Mouse (Mus musculus) kidney, adult 8-10 months (tissue): Measurements from ENCODE around the gene Hoxc10.

Experiments used
- DNase-seq, 2 experiments: peaks; one replicate each; pipeline ENCODE4 v3.0.0; 2022

The Hoxc10 gene

DNA sequence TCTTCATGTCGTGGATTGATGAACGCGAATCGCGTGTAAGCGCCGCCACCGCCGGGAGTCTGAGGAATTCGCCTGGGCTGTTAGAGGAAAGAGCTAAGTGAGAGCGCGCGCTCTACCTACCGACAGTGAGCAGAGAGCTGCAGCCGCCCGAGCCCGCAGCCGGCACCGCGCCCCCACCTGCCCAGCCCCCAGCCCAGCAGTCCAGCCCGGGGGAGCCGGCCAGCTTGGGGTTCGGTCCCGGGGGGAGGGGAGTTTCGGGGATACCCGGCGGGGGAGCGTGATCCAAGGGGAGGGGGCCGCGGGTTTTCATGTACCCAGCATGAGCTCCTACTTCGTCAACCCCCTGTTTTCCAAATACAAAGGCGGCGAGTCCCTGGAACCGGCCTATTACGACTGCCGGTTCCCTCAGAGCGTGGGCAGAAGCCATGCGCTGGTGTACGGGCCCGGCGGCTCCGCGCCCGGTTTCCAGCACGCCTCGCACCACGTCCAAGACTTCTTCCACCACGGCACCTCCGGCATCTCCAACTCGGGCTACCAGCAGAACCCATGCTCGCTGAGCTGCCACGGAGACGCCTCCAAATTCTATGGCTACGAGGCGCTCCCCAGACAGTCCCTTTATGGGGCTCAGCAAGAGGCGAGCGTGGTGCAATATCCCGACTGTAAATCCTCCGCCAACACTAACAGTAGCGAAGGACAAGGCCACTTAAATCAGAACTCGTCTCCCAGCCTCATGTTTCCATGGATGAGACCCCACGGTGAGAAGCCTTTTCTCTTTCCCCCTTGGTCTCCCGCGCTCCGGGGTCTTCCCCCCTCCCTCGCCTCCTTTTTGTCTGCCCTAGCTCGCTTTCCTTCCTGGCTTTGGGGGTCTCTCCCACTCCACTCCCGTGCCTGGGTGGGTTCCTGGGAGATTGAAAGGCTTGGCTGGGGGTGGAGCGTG is 24.1 kb downstream of the Hoxc10 start, which contains the start of gene Hoxc8:
TSS of gene Hoxc8 (plus strand) at position 147 of the 937 bp plus-strand sequence.
- no peak for DNase-seq

DNA sequence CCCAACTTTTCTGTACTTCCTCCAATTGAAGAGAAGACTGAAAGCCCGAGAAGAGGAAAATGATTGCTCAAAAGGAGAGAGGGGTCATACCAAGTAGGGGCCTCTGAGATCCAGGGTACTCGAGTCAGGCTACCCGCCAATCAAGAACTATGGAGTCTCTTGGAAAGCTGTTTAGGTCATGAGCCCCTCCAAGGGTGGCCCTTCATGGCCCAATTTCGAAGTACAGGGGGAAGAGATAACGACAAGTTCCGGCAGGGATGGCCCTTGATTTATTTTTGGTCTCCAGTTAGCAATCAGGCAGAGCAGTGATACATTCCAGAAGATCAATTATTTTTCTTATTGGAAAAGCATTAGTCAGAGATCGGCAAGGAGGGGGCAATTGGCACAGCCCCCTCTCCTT is 25.2 kb downstream of the Hoxc10 start:
- DNase-seq = no peak

DNA sequence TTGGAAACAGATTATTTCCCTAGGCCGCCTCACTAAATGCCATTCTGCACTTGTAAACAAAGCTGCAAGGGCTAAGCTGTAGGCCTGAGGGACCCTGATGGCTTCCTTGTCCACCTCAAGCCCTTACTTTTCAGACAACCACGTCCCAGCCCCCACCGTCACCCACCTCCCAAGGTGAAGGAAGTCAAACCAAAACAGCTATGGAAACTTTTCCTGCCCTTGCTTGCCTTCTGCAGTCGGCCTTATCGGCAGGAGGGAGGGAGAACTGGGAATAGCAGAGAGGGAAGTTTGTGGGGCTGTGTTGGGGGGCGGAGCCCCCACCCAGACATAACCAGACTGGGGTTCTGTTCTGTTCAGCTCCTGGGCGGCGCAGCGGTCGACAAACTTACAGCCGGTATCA is 25.6 kb downstream of the Hoxc10 start:
- DNase-seq = no peak

DNA sequence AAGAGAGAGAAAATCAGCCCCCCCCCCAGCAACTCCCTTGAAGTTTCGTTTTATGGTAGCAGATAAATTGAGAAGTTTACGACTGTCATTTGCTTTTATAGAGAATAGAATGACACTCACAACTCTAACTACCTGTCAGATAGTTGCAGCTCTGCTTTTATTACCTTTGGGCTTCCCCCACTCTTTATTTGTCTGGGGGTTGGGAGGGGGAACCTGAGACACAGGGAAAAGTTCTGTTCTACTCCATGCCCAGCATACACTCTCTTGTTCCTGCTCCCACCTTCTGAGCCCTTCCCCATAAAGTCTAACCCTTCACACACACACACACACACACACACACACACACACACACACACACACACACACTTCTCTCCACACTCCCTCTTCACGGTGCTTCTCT is 26.3 kb downstream of the Hoxc10 start:
- no peak for DNase-seq

DNA sequence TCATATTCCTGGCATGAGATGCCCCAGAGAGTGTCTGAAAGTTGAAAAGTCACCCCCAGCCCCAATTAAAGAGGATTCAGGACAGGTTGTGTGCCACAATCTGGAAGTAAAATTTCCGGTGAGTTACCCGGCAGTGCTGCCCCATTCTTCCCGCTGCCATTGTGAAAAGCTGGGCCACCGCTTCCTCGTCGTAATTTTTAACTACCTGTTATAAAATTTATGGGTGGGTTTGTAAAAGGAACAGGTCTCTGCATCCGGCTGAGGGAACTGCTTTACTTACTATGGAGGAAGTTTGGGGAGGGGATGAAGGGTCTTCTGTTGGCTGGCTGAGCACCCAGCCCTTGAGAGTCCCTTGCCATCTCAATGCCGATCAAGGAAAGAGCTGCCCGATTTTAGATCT is 30.0 kb downstream of the Hoxc10 start:
- no peak for DNase-seq

DNA sequence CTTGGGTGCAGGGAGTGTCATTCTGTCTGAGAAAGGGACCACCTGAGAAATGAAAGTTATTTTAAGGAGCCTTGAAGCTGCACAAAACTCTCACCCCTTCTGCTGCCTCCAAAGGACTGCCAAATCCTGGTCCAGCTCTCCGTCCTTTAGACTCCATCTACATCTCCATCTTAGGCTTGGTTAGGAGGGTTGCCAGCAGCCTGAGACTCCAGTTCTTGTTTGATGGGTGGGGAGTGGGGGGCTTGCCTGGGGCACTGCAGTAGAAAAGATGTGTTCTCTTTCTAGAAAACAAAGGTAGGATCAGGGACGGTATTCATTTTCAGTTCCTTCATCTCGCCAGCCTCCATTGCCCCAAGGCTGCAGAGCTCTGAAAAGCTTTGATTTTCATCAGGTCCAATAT is 30.8 kb downstream of the Hoxc10 start:
- no peak for DNase-seq

DNA sequence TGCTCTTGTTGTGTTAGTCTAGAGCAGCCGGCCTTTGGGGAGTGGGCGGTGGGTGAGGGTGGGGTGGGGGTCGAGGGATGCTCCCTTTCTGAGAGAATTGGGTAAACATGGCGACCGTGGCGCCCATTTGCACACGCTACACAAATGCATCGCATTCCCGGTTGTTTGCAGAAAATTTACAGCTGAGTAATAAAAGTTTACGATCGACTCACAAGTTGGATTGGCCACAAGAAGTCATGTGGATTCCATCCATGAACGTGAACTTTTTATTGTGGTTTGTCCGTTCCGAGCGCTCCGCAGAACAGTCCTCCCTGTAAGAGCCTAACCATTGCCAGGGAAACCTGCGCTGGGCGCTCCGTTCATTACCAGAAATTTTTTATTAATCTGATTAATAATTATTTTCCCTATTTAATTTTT is 31.4 kb downstream of the Hoxc10 start, which contains the start of gene Hoxc6:
TSS of gene Hoxc6 (plus strand) at position 319 of the 417 bp plus-strand sequence.
- DNase-seq = peak; percentile 63 to 75

DNA sequence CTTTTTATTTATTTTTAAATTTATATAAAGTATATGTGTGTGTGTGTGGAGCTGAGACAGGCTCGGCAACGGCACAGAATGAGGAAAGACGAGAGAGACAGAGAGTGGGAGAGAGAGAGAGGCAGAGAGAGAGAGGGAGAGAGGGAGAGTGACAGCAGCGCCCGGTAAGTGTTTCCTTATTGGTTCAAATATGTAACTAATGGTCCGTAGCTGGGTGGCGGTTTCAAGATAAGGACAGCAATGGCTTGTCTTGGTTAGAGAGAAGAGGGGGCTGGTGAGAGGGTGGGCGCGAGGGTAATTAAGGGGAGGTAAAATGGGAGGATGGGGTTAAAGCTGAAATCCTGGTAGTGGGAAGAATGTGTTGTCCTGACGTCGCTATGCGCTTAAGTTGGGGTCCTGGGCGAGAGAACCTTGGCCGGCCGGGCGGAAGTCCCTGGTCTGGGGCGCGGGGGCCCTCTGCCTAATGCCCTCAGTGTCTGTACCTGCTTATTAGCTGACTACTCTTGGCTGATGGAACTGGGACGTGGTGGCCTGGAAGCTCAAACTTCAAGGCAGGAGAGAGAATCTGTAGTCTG is 32.1 kb downstream of the Hoxc10 start:
- no peak for DNase-seq

DNA sequence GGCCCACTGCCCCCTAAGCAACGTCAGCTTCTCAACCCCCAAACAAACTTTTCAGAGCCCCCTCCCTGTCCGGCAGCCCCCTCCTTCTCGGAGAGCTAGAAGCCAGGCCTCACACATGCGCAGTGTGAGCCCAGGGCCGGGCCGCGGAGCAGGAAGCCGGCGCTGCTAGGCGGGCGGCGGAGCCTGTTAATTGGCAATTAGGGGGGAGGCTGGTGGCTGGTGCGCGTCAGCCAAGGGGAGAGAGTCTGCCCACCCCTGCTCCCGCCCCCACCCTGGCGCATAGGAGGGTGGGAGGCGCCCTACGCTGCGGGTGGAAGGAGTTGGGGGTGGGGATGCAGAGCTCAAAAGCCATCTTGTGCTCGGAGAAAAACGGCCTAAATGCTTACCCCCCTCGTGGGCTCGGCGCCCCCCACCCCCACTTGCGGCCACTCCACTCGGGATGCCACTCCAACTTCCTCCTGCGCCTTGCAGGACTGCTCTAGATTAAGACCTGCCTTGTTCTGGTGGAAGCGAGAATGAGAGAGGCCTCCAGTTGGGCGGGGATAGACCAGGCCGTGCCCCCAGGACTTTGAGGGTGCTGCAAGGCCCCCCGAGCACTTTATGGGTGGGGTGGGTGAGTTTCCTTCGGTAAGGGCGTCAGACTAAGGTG is 32.7 kb downstream of the Hoxc10 start:
- peak; percentile 89 to 93 for DNase-seq

DNA sequence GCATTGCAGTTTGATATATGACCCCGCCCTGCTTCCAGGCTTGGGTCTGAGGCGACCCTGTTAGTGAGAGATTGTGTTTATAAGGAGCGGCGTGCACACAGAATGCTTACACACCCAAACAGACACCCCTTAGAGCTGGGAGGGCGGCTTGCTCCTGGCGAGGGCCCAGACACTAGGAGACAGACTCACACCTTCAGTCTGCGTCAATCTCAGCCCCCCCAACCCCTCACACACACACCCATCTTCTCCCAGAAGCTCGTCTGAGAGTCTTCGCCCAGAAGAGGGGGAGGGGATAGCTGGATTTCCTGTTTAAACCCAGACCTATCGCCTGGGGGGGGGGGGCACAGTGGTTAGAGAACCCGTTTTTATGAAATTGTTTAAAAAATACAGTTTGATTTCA is 33.4 kb downstream of the Hoxc10 start:
- DNase-seq = peak in 1 of 2 experiments; percentile 45

DNA sequence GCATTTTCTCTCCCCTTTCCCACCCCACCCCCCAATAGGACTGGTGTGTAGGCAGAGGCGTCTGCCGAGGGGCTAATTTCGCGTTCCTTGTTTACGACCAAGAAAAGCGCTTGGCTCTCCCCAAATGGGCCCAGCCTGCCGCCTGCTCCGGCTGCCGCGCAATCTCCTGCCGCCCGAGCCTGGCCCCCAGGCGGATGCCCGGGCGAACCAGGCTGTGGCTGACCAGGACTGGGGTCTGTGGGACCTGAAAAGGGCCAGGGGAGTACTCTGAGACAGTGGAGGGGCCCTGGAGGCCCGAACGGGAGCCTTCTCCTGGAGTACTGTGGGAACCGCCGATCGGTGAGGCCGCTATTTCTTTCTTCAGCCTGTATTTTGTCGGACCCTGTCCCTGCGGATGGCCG is 33.9 kb downstream of the Hoxc10 start:
- no peak for DNase-seq

DNA sequence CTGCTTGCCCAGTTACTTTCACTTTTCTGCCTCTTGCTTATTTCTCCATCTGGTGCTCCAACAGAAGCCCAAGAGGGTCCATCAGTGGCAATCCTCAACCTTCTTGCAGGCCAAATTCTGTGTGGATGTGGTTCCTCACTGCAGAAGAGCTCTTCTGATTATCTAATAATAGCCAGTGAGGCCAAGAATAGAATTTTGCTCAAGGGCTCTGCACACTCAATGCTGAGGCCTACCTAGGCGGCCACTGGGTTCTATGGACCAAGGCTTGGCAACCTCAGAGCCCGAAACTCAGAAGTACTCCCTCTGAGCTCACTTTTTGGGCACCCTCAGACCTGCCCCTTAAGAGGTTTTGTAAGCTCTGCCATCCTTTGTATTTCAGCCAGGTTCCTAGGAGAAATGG is 34.8 kb downstream of the Hoxc10 start:
- DNase-seq = no peak

DNA sequence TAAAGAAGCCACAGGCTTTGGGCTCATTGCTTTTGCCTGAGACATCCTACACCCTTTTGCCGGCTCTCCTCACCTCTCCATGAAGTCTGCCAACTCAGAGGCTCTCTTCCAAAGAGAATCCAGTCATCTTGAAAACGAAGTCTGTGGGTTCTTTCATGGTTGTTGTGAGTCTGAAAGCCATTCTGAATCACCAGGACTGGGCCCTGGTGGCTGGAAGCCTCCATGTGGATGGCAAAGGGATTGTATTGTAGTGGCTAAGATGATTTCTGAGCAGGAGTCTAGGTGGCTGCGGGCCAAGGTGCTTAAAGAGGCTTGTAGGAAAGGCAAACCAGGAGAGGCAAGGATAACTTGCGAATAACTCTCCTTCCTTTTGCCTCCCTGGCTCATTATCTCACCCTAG is 35.6 kb downstream of the Hoxc10 start:
- DNase-seq = no peak

DNA sequence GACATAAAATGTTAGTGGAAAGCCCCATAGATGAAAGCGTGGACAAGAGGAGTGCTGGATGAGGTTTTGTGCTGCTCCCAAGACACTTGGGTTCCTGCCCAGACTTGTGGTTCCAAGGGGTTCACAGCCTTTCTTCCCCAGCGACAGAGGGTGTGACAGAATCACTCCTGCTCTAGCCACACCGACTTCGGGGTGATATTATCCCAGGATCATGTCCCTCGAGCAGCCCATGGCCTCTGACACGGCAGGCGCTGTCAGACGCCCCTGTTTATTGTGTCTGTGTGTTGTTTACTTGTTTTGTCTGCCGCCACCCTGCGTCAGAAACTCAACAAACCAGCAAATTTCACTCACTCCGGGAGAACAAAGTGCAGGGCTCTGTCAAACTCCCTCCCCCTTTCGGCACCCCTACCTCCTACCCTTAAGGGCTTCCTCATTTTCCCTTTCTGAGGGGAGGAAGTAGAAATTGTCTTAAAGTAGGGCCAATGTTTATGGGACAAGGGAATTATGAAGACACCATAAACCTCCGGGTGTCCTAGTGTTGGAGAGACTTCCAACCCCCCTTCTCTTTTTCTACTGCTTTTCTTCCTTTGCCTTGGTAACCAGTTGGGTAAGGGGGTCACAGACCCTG is 36.3 kb downstream of the Hoxc10 start:
- no peak for DNase-seq

DNA sequence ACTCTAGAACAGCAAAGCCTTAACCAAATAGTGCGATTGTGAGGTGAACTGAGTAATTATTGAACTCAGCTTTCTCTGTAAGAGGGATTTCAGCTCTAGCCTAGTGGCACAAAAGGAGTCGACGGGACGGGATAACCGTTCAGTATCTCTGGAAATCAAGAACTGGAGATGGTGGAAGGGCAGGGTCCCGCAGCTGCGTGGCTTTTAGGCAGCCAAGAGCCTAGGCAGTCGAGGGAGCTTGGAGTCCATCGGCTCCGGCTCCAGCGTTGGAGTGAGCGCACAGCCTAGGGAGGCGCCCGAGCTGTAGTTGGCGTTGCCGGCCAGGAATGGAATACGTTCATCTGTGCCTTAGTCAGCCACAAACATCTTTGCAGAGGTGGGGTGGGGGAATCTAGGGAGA is 38.7 kb downstream of the Hoxc10 start:
- DNase-seq = no peak

DNA sequence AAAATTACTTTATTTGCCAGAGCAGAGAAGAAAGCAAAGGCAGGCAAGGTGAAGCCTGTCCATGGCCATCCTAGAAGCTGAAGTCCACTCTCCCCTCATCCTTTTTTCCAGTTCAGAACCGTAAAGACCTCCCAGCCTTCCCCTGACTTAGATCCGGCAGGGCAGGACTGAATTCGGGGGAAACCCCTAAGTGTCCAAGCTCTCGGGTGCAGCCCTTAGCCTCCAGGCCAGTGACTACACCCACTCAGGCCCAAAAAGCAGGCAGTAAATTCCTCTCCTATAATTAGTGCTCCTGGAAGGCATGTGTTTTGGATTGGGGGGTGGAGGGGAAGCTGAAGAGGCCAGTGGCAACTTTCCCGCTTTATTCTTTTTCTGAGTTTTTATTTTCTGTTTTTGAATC is 39.2 kb downstream of the Hoxc10 start:
- DNase-seq = no peak

DNA sequence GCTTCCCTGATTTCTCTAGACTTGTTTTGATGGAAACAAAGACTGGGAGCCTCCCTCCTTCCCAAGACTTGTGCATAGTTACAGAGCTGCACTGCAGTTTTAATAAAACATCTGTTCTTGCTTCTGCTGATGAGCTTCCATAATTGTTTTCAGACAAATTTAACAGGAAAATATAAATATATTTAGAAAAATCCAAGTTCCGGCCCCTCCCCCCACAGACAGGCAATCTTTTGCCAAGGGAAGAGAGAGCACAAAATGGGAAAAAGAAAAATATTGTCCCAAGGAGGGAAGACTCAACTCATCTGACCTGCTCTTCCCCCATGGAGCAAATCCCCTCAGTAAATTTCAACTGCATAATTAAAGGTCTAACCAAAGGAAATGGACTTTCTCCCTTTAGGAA is 39.7 kb downstream of the Hoxc10 start:
- DNase-seq = no peak

DNA sequence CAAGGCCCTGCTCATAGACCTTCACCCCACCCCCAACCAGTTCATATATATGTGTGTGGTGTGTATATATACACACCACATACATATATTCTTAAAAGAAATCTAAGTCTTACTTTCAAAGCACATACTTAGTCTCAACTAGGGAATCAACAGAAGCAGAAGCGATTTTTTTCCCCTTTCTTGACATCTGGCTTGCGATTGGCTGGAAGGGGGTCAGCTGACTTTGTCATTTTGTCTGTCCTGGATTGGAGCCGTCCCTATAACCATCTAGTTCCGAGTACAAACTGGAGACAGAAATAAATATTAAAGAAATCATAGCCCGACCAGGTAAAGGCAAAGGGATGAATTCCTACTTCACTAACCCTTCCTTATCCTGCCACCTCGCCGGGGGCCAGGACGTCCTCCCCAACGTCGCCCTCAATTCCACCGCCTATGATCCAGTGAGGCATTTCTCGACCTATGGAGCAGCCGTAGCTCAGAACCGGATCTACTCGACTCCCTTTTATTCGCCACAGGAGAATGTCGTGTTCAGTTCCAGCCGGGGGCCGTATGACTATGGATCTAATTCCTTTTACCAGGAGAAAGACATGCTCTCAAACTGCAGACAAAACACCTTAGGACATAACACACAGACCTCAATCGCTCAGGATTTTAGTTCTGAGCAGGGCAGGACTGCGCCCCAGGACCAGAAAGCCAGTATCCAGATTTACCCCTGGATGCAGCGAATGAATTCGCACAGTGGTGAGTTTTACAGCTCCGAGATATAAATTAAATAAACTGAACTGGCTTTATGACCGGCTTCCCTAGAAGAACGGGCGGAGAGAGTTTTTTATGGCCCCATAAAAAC is 42.9 kb downstream of the Hoxc10 start:
- DNase-seq = no peak

DNA sequence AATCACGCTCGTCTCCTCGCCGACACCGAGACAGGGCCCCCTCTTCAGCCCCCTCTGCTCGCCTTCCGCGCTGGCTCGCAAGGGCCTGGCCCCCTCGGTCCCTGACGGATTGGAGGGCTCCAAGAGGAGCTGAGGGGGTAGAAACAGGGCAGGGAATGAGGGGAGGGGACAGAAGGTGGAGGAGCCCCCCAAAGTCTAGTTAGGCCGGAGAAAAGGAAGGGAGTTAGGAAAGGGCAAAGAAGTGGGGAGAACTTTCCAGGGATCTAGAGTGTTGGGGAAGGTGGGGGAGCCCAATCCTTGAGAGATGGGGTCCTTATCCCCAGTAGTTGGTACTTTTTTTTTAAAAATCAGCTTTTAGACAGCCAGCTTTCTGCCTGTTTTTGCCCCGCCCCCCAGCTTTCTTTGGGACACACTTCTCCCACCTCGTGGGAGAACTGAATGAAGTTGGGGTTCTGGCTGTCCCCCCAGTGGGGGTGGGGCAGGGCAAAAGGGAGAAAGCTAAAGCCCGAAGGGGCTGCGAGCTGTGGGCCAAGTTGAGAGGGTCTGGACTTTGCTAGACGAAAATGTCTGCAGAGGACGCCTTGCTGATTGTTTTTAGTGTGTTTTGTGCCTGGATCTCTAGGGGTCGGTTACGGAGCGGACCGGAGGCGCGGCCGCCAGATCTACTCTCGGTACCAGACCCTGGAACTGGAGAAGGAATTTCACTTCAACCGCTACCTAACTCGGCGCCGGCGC is 43.7 kb downstream of the Hoxc10 start:
- no peak for DNase-seq

DNA sequence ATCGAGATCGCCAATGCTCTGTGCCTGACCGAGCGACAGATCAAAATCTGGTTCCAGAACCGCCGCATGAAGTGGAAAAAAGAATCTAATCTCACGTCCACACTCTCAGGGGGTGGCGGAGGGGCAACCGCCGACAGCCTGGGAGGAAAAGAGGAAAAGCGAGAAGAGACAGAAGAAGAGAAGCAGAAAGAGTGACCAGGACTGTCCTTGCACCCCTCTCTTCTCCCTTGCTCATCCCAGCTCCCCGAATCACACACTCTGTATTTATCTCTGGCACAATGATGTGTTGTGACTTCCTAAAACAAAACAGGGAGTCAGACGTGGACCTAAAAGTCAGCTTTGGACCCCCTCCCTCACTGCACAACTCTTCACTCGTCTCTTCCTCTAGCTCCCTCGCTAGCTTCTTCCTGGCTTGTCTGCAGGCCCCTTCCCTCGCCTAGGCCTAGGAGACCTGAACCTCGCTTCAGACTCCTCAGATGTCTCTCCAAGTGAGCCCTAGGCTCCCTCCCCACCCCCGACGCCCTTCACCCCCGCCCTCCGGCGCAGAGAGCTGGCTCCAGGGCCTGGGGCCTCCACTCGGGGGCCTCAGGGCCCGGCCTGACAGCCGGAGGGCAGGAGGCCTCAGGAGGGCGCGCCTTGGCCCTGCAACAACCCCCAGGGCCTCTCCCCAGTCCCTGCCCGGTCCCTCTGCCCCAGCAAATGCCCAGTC is 44.4 kb downstream of the Hoxc10 start:
- no peak for DNase-seq

DNA sequence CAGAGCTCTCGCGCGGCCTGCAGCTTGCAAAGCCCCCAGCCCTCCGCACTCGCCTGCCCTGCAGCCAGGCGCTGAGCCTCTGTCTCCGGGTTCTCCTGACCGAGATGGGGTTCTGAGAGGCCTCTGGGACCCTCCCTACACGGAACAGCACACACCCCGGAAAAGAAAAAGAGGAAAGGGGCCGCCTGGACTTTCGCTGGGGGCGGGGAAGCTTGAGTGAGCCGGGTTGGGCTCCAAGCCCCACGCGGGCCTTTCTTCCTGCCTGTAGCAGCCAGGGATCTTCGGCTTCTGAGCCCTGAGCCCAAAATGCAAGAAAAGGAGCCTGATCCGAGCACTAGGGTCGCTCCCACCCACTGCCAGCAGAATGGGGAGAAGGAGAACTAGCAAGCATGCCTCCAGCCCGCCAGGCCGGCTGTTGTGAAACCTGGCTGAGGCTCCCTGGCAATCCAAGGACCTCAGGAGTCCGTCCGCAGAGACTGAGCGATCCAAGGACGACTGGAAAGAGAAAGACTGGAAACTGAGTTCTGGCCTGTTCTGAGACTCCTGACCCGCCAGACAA is 45.4 kb downstream of the Hoxc10 start:
- no peak for DNase-seq
